Mouse (Mus musculus): Measurements from ENCODE around the gene 9530053A07Rik.

DNA sequence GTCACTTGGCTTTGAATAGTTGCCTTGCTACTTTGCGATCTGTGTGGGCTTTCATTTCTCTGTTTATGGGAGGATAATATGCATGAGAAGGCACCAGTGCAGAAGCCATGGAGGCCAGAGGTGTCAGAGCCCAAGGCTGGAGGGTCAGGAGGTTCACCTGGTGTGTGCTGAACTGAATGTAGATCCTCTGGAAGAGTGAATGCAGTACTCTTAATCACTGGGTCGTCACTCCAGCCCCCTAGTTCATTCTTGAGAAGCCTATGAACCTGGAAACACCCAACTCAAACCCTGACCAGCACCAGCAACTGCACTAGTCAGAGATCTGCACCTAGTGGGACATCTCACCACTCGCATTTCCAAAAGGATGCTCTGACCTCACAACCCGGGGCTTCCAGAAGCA lies 69.8 kb downstream of the 9530053A07Rik start:
- TF ChIP-seq CTCF (IDR thresholded peaks at IDR 0.05; ENCODE audit: insufficient read depth, low read length) (no peak), POLR2A (IDR thresholded peaks at IDR 0.05; ENCODE audit: borderline replicate concordance, extremely low read depth, low read depth, low read length) (no peak)

Data from lung, adult 2 months (tissue).